Mouse (Mus musculus): Measurements from ENCODE around the gene Olfr420.

- TF ChIP-seq CHD2 (IDR thresholded peaks at IDR 0.05; ENCODE audit: low read depth, low read length) = no peak
- TF ChIP-seq ZNF384 (IDR thresholded peaks at IDR 0.05; ENCODE audit: low read depth, low read length) = no peak
- TF ChIP-seq MAFK (IDR thresholded peaks at IDR 0.05; ENCODE audit: insufficient read depth, low read depth, low read length) = no peak
Observed at GRCm38 (mm10) chr1:174121062-174121461, 34.4 kb upstream of the Olfr420 start, which contains the start of gene Olfr231.

Data from ES-E14 (cell line).